Mouse (Mus musculus): ENCODE results near the gene Prickle3. TPM values are rescaled to one million over a fixed set of nuclear protein-coding genes. Genes with fewer than 3 reads are reported as not detected.

Gene Prickle3
- 21.7 TPM for polyA plus RNA-seq (2017; shearing (Covaris generic))

DNA sequence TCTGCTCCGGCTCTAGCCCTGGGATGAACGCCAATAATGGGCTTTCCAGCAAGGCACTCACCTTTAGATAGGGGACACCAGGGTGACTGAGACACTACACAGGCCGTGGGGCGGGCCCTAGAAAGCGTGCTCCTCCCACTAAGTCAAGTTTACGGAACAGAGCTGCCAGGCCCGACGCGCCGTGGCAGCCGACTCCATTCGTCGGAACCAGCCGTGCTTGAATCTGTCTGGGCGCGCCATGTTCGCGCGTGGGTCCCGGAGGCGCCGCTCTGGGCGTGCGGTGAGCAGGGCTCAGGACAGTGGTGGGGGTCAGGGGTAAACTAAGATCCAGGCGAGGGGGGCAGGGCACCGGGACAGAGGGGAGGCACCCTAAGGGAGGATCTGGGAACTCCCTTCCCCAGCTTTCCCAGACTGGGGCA is at the start of gene Prickle3:
Prickle3 (plus strand) TSS at position 40 of the 419 bp plus-strand sequence.

DNA sequence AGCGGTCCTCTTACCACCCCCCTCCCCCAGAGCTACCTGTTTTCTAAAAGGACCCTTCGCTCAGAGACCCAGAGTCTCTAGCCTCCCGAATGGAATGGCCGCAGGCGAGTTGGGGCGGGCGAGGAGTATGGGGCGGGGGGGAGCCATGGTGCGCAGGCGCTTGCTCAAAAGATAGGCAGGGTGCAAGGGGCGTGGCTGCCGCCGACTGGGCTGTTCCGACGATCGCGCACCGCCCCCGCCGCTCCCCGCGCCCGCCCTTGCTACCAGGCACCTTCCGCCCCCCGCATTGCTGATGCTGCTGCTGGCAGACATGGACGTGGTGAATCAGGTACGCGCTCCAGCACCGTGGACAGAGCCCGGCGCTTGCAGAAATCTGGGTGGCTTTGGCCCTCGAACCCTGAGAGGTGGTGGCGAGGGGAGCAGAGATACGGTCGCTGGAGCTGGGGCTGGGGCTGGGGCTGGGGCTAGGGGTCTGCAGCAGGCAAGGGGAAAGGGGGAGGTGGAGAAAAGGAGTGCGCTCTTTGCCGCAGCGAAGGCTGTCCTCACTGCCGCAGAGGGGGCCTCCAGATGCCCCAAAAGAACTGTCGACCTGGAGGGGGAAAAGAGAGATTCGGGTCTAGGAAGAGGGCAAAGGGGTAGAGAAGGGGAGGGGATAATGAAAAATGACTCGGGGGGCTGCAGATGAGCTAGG is 18.5 kb upstream of the Prickle3 start, which contains the start of gene Syp:
Syp (plus strand) TSS at position 71 of the 691 bp plus-strand sequence.

DNA sequence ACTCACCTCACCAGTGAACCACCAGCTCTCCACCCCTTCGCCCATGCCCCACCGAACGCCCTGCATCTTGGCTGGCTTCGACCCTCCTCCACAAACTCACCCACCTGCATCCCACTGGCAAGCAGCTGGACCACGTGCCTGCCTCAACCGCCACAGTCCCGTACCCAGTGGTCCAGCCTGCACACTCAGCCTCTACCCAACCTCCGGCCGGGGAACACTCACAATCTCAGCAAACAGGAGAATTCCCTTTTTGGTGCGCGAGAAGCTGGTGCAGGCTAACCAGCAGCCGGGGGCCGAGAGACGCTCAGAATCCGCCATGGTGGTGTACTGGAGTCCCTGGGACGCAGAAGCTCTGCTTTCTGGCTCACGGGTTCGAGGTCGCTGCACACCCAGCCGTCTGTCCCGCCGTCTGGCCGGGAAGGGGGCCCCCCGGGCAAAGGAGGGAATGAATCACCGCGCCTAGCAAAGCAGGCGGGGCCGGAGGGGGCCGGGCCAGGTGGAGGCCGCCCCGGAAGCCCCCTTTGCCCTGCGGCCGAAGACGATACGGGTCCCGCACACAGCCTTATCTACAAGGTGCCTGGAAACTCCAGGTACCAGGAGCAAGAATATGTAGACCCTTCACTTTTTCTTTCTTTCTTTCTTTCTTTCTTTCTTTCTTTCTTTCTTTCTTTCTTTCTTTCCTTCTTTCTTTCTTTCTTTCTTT is 14.0 kb downstream of the Prickle3 start, which contains the start of gene Plp2:
Plp2 (minus strand) TSS at position 470 of the 703 bp plus-strand sequence.

DNA sequence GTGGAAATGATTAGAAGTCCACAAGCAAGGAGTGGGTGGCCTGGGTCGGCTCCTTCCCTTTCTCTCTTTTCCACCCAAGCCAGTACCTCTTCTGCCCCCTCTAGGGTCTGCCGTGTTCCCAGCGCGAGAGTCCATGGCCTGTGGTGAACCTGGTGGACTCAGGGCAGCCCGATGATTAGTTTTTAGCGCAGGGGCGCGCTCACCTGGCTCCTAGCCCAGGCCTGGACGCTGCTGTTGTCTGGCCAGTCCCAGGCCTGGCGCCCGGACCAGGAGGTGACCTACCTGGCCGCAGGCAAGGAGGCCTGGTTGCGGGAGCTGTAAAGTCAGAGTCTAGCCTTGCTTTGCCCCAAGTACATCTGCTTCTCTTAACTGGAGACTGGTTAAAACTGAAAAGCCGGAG is 23.8 kb downstream of the Prickle3 start, which contains the start of gene Magix:
Magix (minus strand) TSS at position 388 of the 400 bp plus-strand sequence.

DNA sequence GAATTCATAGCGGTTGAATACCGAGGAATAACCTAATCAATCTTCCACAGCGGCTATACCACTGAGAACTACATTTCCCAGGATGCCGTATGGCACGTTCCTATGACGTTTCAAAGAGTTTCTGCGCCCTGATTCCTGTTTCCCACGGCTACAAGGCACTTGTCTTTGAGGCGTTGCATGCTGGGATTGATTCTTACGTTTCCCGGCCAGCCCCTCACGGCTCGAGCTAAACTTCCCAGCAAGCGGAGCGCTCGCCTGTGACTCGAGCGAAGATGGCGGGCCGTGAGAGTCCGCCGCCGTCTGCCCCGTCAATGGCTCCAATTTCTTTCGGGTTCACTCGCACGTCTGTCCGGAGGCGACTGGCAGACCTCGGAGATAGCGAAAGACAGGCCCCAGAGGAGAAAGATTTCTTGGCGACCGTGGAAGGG is 39.9 kb downstream of the Prickle3 start, which contains the start of gene Gpkow:
Gpkow (plus strand) TSS at position 178 of the 428 bp plus-strand sequence.

DNA sequence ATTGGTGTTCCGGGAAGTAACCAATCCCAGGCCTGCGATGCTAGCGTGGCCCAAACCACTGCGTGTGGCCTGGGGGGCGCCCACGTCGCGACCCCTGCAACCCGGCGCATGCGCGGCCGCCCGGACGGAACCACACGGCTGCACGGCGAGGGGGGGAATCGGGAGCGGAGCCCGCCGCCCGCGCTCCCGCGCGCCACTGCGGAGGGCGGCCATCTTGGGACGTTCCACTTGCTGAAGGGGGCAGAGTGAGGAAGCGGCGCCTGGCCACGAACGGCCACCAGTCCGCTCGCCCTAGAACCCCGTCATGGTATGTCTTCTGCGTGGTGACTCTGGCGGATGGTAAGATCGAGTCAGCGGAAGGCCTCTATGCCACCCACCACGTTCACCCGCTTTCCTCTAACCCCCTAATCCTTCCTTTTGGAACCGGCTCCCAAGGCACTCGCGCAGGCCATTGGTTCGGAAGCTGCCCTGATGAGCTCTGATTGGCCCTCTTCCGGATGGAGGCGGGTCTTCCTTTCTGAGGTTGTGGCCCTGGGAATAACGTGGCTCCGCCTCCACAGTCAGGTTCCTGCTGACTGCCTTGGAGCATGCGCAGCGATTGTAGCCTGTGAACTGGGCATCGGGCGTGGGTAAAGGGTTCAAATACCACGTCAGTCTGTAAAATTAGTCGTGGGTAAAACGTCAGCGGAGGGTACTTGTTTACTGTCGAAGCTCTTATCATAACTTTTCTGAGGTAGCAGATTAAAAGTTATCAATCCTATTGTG is 57.3 kb downstream of the Prickle3 start, which contains the start of gene Wdr45:
Wdr45 (plus strand) TSS at position 199 of the 765 bp plus-strand sequence.

Other genes with a start within 250 kb of the Prickle3 start
- not detected for gene Foxp3, start 83.6 kb upstream of the Prickle3 start, polyA plus RNA-seq (2017; shearing (Covaris generic))
- 2.9 TPM for gene Ppp1r3f, start 83.0 kb upstream of the Prickle3 start, polyA plus RNA-seq (2017; shearing (Covaris generic))
- 12.1 TPM for gene Ccdc22, start 51.7 kb upstream of the Prickle3 start, polyA plus RNA-seq (2017; shearing (Covaris generic))
- 0.76 TPM for gene Cacna1f, start 50.2 kb upstream of the Prickle3 start, polyA plus RNA-seq (2017; shearing (Covaris generic))
- gene Syp, start 18.8 kb upstream of the Prickle3 start, polyA plus RNA-seq (2017; shearing (Covaris generic)) = 0.46 TPM
- 39.3 TPM for gene Plp2, start 14.1 kb downstream of the Prickle3 start, polyA plus RNA-seq (2017; shearing (Covaris generic))
- 0.35 TPM for gene Magix, start 24.0 kb downstream of the Prickle3 start, polyA plus RNA-seq (2017; shearing (Covaris generic))
- 78.2 TPM for gene Gpkow, start 39.9 kb downstream of the Prickle3 start, polyA plus RNA-seq (2017; shearing (Covaris generic))
- 93.4 TPM for gene Wdr45, start 57.1 kb downstream of the Prickle3 start, polyA plus RNA-seq (2017; shearing (Covaris generic))
- gene Gm45208, start 65.0 kb downstream of the Prickle3 start, polyA plus RNA-seq (2017; shearing (Covaris generic)) = not detected
- 31.4 TPM for gene Praf2, start 71.2 kb downstream of the Prickle3 start, polyA plus RNA-seq (2017; shearing (Covaris generic))
- gene Ccdc120, start 93.6 kb downstream of the Prickle3 start, polyA plus RNA-seq (2017; shearing (Covaris generic)) = not detected
- 85.1 TPM for gene Tfe3, start 105.3 kb downstream of the Prickle3 start, polyA plus RNA-seq (2017; shearing (Covaris generic))
- 124 TPM for gene Gripap1, start 132.5 kb downstream of the Prickle3 start, polyA plus RNA-seq (2017; shearing (Covaris generic))
- not detected for gene Kcnd1, start 165.0 kb downstream of the Prickle3 start, polyA plus RNA-seq (2017; shearing (Covaris generic))
- gene Otud5, start 184.1 kb downstream of the Prickle3 start, polyA plus RNA-seq (2017; shearing (Covaris generic)) = 202 TPM
- 320 TPM for gene Pim2, start 221.0 kb downstream of the Prickle3 start, polyA plus RNA-seq (2017; shearing (Covaris generic))
- gene Slc35a2, start 226.8 kb downstream of the Prickle3 start, polyA plus RNA-seq (2017; shearing (Covaris generic)) = 52.3 TPM
- 158 TPM for gene Pqbp1, start 242.0 kb downstream of the Prickle3 start, polyA plus RNA-seq (2017; shearing (Covaris generic))
- gene Timm17b, start 242.1 kb downstream of the Prickle3 start, polyA plus RNA-seq (2017; shearing (Covaris generic)) = 93.8 TPM